Mouse (Mus musculus) frontal cortex, postnatal 25 days (tissue): ENCODE data around the gene Foxj3.

Source experiments
- DNase-seq, 2 experiments: peaks; one replicate each; pipeline ENCODE4 v3.0.0; 2022; ENCODE audit warnings: low spot score in 2 of 2

Gene Foxj3

DNA sequence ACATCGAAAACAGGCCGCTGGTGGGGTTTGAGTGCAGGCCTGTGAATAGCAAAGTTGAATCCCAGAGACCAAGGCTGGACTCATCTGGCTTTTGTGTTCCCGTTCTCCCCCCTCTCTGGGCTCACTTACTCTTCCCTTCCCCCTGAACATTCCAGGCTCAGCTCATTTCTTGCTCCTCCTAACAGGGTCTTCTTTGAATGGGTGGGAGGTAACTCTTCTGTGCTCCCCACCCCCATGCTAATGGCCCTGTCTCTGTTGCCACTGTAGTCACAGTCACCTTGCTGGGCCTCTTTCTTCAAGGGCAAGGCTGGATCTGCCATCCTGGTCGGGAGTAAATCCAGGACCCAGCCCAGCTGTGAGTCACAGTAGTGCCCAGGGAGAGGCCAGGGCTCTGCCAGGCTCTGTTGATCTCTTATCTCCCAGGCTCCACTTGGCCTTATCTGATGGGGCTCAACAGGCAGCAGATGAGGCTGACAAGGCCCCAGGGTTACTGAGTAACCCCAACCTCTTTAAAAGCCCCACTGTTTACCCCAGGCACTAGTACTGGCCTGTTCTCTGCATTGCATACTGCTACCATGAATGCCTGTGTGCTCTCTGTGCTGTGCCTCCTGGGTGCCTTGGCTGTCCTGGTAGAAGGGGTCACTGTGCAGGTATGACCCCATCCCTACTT lies 100.5 kb downstream of the Foxj3 start, which contains the start of gene Guca2a:
Gene Guca2a (plus strand): TSS at position 529 of the 670 bp plus-strand sequence.
- no peak for DNase-seq

GRCm38 (mm10) chr4:119637946-119638345 lies 101.1 kb downstream of the Foxj3 start:
- DNase-seq = no peak

DNA sequence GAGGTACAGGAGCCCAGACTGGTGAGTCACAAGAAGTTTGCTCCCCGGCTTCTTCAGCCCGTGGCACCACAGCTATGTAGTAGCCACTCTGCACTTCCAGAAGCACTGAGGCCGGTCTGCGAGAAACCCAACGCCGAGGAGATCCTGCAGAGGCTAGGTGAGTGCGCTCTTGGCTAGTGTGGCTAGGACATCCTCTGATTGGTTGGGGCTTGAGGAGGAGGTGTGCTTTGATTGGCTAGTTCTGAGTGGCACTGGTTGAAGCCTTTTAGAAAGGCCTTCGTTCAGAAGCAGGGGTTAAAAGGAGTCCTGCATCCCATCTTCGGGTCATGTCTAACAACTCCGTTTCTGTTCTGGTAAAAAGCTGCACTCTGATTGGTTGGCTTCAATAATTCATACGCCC lies 101.9 kb downstream of the Foxj3 start:
- DNase-seq = no peak

- DNase-seq = no peak
Observed at GRCm38 (mm10) chr4:119642666-119643065, 105.9 kb downstream of the Foxj3 start.

DNA sequence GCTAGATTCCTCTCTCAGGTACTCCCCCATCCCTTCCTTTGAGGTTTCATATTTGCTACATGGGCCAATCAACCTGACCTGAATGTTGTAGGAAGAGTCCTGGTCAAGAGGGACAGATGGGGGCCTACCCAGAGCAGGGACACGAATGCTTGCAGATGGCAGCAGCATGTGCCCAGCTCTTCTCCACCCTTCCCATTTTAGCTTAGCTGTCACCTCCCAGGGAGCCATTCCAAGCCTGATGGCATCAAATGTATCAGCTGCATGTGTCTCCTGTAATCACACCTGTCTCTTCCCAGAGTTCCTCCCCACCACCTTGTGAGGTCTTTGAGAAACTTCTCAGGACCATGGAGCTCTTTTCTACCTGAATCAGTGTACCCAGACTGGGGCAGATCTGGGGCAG lies 120.2 kb downstream of the Foxj3 start:
- DNase-seq = no peak

- no peak for DNase-seq
Observed at GRCm38 (mm10) chr4:119658246-119658645, 121.4 kb downstream of the Foxj3 start.

GRCm38 (mm10) chr4:119658731-119659130 lies 121.9 kb downstream of the Foxj3 start, which contains the start of gene Guca2b:
Guca2b (minus strand) TSS chr4:119658954.
- no peak for DNase-seq

- DNase-seq = no peak
Observed at GRCm38 (mm10) chr4:119660007-119660406, 123.2 kb downstream of the Foxj3 start.

- no peak for DNase-seq
Observed at GRCm38 (mm10) chr4:119662151-119662550, 125.3 kb downstream of the Foxj3 start.

DNA sequence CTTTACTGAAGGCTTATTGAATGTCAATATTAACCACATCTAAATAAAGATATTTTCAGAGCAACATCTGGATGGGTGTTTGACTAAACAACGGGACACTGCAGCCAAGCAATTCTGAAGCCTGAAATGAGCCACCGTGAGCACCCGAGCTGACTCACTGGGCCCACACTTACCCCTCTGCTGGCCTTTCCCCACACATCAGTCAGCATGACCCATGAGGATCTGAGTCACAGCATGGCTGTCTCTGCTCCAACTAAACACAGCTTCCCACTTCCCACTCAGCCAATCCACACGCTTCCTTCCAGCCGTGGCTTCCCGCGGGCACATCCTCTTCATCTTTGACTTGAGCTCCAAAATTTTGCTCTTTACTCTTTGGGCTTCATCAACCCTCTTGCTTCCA lies 126.2 kb downstream of the Foxj3 start:
- no peak for DNase-seq

DNA sequence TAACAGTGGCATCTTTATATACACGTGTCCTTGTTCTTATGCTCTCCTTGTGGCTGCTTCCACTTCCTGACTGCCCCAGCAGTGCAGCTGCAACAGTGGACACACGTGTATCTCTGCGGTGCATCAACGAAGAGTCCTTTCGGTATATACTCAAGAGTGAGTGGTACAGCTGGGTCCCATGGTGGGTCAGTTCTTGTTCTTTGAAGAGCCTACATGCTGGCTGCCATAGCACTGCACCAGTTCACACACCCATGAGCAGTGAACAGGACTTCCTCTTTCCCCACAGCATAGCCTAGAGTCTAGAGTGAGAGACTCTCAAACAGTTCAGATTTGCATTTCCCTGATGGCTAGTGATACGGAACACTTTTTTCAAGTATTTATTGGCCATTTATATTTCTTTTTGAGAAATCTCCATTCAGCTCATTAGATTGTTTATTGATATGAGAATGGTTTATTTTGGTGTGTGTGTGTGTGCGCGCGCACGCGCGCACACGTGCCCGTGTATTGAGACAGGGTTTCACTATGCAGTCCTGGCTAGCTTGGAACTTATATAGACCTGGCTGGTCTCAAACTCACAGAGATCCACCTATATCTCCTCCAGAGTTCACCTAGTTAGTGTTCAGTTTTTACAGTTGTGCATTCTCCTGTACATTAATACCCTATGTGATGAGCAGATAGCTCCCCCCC lies 126.7 kb downstream of the Foxj3 start:
- DNase-seq = no peak

DNA sequence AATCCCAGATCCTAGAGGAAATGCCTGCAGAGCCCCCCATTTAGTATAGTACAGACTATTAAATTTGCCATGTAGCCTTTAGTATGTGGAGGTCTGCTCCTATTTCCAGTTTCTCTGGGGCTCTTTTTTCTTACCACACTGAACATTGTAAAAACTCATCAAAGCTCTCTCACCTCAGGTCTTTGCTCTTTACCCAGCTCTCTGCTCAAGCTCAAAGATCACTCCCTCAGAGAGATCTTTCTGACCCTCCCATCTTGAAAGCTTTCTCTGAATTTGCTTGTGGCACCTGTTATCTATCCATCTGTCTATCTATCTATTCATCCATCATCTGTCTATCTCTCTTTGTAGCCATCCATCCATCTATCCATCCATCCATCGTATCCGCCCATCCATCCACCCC lies 128.4 kb downstream of the Foxj3 start:
- no peak for DNase-seq

- no peak for DNase-seq
Observed at GRCm38 (mm10) chr4:119666116-119666515, 129.3 kb downstream of the Foxj3 start.

GRCm38 (mm10) chr4:119667454-119667853 lies 130.7 kb downstream of the Foxj3 start:
- no peak for DNase-seq

GRCm38 (mm10) chr4:119668185-119668584 lies 131.4 kb downstream of the Foxj3 start:
- DNase-seq = no peak

- no peak for DNase-seq
Observed at GRCm38 (mm10) chr4:119668596-119668995, 131.8 kb downstream of the Foxj3 start.

DNA sequence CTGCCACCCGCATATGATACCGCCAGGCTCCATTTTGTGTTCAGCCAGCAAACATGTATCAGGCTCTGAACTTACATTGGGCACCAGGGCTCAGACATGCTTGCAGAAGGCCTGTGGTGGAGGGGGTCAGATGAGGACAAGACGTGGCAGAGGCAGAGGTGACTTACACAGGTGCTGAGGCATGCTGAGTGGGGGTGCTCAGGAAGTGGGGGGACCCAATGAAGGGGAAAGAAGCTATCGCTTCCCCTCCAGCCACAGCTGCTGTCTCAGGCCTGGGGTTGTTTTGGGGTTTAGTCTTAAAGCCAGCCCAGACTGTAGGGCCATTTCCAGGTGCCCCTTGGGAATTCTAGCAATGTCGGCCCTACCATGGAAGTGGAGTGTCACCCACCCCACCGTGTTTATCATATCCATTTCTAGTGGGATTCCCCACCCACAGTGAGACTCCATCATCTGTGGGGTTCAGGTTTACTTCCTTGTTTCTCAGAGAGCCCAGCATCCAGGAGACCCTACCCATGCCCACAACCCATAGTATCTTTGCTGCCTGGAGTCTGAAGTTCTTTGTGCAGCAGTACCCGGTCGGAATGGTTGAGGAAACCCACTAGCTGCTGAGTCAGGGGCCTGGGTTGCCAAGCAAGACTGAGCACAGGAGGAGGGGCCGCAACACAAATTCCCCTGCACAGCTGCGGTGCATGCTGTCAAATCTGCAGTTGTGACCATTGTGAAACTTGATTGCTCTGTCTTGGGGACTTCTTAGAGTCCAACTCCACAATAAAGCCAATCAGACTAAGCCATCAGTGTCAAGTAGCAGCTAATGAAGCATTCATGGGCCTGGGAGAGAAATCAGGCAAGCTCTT lies 132.8 kb downstream of the Foxj3 start:
- DNase-seq = no peak

GRCm38 (mm10) chr4:119670210-119670555 lies 133.4 kb downstream of the Foxj3 start:
- DNase-seq = no peak

DNA sequence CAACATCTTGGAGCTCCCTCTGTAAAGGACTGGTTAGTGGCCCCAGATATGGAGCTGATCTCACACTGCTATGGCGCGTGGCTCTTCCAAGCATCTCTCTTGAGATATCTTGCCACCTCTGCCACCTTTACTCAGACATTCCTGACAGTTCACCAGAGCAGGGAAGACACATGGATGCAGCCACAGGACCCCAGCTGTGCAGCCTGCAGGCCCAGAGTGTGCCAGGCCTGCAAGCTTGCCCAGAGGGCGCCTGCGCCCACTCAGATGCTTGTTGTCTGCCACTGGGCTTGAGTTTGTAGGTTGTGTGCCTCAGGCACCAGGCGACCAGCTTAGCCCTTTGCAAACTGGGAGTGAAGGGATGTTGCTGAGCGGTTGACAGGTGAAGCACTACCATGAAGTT lies 133.9 kb downstream of the Foxj3 start:
- no peak for DNase-seq

DNA sequence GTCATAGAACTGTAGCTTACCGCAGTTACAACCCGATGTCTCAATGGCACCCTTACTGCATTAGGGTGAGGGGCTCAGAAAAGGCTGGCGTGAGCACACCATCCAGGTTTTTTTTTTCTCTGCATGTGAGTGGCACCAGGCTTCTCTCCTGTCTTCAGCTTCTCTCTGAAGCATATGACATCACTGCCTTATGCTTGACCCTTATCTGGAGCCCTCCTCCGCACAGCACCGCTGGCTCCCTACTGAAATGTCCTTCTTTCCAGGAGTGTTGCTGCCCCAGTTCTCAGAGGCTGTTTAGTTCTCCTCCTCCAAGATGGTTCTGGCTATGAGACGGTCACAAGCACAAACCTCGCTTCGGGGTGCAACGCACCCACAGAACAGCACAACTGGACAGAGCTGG lies 134.4 kb downstream of the Foxj3 start:
- no peak for DNase-seq

DNA sequence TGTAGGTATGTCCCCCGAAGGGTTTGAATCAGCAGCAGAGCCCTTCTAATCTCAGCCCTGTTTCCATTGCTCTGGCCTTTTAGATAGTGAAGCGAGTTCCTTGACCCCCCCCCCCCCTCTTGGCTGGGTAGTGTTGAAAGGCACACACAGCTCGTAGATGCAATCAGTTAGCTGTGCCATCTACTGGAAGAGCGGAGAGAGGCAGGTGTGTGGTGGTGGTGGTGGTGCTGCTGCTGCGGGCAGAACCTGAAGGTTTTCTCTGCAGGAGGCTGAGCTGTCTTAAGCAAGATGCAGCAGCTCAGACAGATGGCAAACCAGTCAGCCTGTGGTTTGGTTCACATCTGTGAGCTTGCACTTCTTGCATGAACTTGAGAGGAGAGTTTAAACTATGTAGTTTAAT lies 135.9 kb downstream of the Foxj3 start:
- DNase-seq = no peak
